Mouse (Mus musculus) gastrocnemius, adult 2 months (tissue): Measurements from ENCODE around the gene Krtcap3. TPM values are rescaled to one million over a fixed set of nuclear protein-coding genes. Genes with fewer than 3 reads are reported as not detected.

Experiments used
- DNase-seq: peaks from one replicate; pipeline ENCODE4 v3.0.0; 2022
- H3K27ac ChIP-seq: fragments of 200-600 bp; 2 replicates; pipeline ENCODE4 v1.8.1; 2022; ENCODE audit warnings: mild to moderate bottlenecking
- H3K4me3 ChIP-seq: fragments of 200-600 bp; 2 replicates; pipeline ENCODE4 v1.8.1; 2022; ENCODE audit warnings: mild to moderate bottlenecking, moderate library complexity
- CTCF ChIP-seq: fragments of 200-600 bp; IDR thresholded peaks from 2 replicates; pipeline ENCODE4 v1.8.1; 2022; ENCODE audit warnings: antibody characterized with exemption, mild to moderate bottlenecking, moderate library complexity
- intact Hi-C: fragments of 180-260 bp; cut with DNase I; formaldehyde crosslinking; loops from one replicate; pipeline ENCODE4 v1.15.1; 2025
- total RNA-seq, 2 experiments: library from RNA; stranded (reverse); gene quantifications; 2 replicates each; pipeline ENCODE4 v1.2.3; 2021

Krtcap3 gene
- total RNA-seq, 2 experiments from 2014 or later, result 1.5 to 2.0 TPM

DNA sequence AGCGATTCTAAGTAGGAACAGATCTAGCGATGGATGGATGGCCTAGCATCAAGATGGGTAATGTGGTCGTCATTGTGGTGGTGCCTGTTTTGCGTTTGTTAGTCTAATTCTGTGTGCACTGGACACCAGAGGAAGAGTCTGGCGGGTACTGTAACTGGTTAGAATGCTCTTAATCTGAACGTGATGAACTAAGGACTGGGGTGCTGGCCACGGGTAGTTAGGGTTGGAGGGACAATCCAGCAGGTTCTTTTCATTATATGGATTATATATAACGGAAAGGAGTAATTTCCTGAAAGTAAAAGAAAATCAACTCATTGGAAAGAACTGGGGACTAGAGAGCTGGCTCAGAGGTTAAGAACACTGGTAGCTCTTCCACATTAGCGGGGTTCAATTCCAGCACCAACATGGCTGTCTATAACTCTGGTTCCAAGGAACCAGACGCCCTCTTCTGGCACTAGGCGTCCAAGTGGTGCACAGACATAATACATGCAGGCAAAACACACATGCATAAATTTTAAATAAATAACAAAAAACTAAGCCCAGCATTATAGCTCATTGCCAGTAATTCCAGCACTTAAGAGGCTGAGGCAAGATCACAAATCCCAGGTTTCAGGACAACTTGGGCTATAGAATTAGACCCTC lies 30.1 kb upstream of the Krtcap3 start:
- Histone ChIP-seq H3K27ac (peak overlapping the region; percentile 96), H3K4me3 (peak overlapping the region; percentile 98)
- peak; percentile 30; the same call in 1 of the 2 replicates for TF ChIP-seq CTCF
- DNase-seq, result no peak
- intact Hi-C loops, result loop anchor here (2.0 to 5.0 kb wide), 3 partner anchors 19 to 39 kb away; partner anchors contain the start of genes Gm9970, Gtf3c2, Nrbp1 and Zfp513

DNA sequence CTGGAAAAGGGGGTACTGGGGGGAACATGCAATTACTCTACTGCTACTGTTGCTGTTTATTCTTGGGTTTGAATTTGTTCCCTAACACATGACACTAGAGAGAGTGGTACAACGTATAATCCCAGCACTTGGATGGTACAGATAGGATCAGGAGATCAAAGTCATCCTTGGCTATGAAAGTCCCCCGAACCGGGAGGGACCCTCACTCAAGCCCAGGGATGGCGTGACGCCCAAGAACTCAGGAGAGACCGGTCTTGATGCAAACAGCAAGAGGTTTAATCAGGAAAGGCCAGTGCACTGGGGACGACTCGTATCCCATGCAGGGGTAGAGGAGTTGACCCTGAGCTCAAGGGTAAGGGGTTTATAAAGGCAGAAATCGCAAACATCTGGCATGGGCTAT lies 28.8 kb upstream of the Krtcap3 start:
- Histone ChIP-seq H3K27ac (no peak overlapping the region), H3K4me3 (no peak overlapping the region)
- DNase-seq, result no peak
- intact Hi-C loops, result loop anchor here (5.0 kb wide), 1 partner anchor 40 kb away; the partner anchor contains the start of gene Gtf3c2
- TF ChIP-seq CTCF, result no peak

DNA sequence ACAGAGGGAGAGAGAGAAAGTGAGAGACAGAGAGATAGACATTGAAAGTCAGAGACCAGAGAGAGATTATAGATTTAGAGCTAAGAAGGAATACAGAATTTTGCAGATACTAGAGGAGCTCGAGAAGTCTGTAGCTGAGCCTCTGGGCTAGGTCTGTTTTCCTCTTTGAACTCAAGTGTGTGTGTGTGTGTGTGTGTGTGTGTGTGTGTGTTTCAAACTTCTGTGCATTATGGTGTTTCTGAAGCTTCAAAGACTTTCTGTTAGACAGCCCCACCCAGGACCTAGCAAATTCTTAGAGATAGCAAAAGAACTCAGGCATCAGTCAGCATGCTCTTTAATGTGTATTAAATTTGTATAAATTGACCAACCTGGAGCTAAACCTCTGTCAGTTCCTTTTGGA lies 24.9 kb upstream of the Krtcap3 start:
- intact Hi-C loops, result no loop called here
- no peak for DNase-seq

DNA sequence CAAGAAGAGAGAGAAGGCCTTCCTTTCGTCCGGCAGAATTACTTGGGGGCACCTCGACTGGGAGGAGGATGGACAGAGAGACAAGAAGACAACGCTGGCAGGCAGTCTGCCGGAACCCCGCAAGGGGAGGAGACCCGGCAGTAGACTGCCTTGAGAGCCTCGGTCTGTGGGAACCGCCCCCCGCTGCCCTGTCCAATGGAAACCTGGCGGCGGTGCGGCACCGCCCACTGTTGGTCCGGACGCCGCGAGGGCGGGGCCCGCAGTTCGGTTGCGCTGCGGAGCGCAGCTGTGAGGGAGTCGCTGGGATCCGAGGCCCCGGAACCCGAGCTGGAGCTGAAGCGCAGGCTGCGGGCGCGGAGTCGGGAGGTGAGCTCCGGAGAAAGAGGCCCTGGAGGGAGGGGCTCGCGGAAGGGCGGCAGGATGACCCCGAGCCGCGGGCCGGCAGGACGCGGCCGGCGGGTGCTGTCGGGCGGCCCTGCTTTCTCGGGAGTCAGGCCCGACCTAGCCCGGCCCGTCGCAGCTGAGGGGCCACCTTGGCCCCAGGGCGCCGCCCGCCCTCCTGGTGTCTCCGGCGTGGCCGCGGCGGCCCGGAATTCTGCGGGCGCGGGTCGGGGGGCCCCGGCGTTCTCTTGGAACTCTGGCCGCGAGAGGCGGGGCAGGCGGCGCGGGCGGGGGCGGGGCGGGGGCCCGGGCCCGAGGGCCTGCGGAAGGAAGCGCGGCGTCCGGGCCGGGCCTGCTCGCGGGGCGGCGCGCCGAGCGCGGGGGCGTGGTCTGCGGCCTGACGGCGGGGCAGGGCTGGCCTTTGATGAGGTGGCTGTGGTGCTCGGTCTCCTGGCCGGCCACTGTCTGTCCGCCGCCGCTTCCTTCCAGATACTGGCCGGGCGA lies 10.6 kb upstream of the Krtcap3 start, which contains the start of the genes Nrbp1 and Gm9970:
Gene Nrbp1 (plus strand): TSS at position 228 of the 885 bp plus-strand sequence.
Gene Gm9970 (minus strand): TSS at position 596 of the 885 bp plus-strand sequence.
- peak within 1 kb of the TSS; percentile 99 for H3K27ac ChIP-seq
- intact Hi-C loops, result loop anchor here (2.0 kb wide), 2 partner anchors 20 to 50 kb away; partner anchors contain the start of genes Ift172 and Ppm1g
- peak within 1 kb of the TSS; percentile 99 for H3K4me3 ChIP-seq
- TF ChIP-seq CTCF, result no peak
- DNase-seq, result peak; percentile 99

More for the DNA sequence above, 24.9 kb upstream of the Krtcap3 start:
- Histone ChIP-seq H3K4me3 (no peak overlapping the region), H3K27ac (no peak overlapping the region)
- no peak for TF ChIP-seq CTCF

DNA sequence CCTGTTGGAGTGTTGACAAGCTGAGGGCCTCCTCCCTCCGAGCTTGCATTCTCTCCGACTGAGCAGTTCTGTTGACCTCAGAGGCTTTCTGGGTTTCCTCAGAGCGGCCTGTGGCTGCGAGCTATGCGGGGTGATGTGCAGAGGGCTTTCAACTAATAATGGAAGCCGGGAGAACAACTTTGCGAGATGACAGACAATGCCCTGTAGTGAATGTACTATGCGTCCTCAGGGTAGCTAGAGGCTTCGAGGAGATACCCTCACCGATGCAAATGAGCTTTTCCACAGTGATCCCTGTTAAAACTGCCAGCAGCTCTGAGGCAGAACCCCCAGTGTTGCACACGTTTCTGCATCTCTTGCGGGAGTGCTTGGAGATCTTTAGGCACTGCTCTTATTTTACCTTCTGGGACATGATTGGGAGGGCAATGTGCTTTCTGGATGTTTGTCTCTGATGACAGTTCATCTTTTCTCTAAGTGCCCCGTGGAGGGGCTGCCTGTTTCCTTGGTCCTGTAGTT lies 9.9 kb upstream of the Krtcap3 start:
- DNase-seq, result no peak
- no peak for TF ChIP-seq CTCF
- intact Hi-C loops, result loop anchor here (2.0 kb wide), 2 partner anchors 21 to 49 kb away; partner anchors contain the start of genes Ift172 and Ppm1g
- Histone ChIP-seq H3K4me3 (peak overlapping the region; percentile 99), H3K27ac (peak overlapping the region; percentile 99)

DNA sequence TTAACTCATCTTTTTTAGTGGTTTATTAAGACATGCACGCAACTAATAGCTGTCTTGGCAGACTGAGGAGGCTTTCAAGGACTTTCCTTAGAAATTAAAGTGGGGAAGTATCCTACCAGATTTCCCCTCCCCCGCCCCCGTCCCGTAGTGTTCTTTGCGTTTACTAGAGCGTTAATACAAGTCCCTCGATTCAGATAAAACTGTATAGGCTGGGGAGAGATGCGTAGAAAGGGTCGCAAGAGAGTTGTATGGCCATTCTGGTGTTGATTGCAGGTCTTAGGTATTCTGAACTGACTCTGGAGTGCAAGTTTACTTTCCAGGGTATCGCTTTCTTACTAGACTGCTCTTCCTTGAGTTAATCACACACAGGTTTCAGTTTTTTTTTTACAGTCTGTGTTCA lies 9.3 kb upstream of the Krtcap3 start:
- peak overlapping the region; percentile 99 for H3K27ac ChIP-seq
- intact Hi-C loops, result no loop called here
- H3K4me3 ChIP-seq, result peak overlapping the region; percentile 99
- TF ChIP-seq CTCF, result no peak
- DNase-seq, result no peak

DNA sequence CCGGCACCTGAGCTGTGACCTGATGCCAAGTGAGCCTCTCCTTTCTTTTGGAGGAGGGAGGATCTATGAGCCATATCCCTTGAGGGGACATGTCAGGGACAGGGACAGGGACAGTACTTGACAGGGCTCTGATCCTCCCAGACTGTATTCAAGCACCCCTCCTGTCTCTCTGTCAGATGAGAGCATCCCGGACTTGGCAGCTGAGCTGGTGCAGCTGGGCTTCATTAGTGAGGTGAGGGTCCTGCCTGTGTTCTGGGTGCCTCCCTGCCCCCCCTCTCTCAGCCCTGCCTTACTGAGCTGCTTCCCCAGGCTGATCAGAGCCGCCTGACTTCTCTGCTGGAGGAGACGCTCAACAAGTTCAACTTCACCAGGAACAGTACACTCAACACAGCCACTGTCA lies 775 bp upstream of the Krtcap3 start:
- TF ChIP-seq CTCF, result no peak
- H3K4me3 ChIP-seq, result no peak overlapping the region
- intact Hi-C loops, result no loop called here
- H3K27ac ChIP-seq, result no peak overlapping the region
- DNase-seq, result no peak

DNA sequence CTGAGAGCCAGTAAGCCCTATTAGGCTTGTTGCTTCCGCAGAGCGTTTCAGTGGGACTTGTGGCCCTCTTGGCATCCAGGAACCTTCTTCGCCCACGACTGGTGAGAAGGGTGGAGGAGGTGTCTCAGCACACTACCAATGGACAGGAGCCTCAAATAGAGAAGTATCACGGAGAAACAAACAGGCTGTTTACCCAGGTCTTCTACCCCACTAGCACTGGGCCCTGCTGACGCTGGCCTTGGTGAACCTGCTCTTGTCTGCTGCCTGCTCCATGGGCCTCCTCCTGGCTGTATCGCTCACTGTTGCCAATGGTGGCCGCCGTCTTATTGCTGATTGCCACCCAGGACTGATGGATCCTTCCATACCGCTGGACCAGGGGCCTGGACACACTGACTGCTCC lies 660 bp downstream of the Krtcap3 start:
- TF ChIP-seq CTCF, result no peak
- no peak overlapping the region for H3K4me3 ChIP-seq
- intact Hi-C loops, result no loop called here
- no peak for DNase-seq
- 0 out of 2 replicates have a peak overlapping the region, but pooled peaks have one; percentile 12 for H3K27ac ChIP-seq

DNA sequence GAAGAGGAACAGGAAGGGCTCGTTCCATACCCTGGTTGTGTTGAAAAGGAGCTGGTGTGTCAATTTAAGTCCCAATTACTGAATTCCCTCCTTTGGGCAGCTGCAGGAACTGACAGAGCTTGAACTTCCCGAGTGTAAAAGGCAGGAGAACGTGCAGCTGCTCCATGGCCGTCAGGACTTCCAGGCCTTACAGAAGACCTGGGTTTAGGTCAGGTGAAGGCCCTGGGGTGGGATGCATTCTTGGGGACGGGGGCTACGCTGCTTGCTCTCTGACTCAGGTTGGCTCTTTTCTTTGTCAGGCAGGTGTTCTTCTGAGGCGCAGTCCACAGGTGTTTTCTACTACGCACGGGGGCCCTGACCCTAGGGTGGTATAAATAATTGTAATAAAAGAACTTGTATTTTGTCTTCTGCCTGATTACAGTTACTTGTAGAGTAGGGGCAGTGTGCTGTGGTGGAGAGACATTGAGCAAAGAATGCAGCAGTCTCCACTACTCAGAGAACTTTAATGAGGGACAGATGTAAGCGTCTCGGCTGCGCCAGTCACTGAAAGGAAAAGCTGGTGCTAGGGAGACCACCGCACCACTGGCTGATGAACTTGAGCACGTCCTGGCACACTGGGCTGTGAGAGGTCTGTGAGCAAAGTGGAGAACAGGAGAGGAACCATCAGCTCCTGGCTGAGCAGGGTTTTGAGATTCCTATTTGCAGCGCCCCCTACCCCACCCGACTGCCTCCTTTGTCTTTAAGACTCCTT lies 1.5 kb downstream of the Krtcap3 start:
- TF ChIP-seq CTCF, result no peak
- Histone ChIP-seq H3K4me3 (no peak overlapping the region), H3K27ac (peak overlapping the region; percentile 81)
- intact Hi-C loops, result no loop called here
- no peak for DNase-seq

DNA sequence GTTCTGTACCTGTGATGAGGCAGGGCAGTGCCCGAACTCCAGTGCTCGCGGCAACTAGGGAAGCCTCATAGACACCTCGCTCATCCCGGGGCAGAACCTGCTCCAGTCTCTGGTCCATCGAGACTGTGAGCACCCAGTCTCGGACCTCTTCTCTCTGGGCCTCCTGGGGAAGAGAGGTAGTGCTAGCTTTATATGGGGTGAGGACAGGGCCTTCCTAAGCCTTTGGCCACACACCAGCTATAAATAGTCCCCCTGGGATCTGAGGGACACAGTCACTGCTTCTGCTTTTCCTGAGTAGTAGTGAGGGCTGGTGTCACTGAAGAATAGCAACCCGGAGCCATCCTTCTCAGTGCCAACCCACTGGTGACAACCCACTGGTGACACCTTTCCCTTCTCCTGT lies 2.3 kb downstream of the Krtcap3 start:
- no peak for TF ChIP-seq CTCF
- no peak for DNase-seq
- Histone ChIP-seq H3K4me3 (peak overlapping the region; percentile 45), H3K27ac (peak overlapping the region; percentile 81)
- intact Hi-C loops, result no loop called here

DNA sequence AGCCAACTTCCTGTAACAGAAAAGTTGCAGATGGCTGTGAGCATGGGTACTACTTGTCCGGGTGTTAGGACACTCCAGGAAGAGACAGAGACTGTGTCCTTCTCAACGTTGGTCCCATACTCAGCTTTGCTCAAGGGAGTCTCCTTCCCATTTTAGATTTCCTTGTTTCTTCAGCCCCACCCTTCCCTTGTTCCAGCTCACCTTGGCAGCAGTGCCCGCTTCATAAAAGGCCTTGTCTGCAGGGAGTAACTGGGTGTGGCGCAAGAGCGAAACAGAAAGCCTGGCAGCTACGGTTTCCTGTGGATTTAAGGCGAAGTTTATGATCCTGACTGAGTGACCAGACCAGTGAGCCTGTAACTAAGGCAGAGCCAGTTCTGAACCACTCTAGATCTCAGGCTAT lies 3.0 kb downstream of the Krtcap3 start:
- Histone ChIP-seq H3K27ac (peak overlapping the region; percentile 81), H3K4me3 (peak overlapping the region; percentile 45)
- intact Hi-C loops, result no loop called here
- TF ChIP-seq CTCF, result no peak
- DNase-seq, result peak; percentile 55

DNA sequence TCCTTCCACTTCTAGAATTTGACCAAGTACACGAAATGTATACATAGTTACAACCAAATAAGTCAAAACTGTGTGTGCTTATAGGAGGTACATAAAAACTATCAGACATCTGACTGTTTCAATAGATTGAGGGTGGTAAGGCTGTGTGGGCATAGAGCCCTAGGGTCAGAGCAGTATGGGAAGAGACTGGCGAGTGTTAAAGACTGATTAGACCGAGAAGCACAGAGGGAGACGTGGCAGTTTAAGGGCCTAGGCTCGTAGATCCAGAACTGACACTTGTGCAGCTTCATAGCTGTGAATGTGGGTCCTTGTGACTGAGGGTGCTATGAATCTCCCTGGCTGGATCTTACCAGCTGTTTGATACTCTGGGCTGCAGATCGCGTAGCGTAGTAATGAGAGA lies 3.4 kb downstream of the Krtcap3 start:
- H3K27ac ChIP-seq, result peak overlapping the region; percentile 81
- no peak for DNase-seq
- no peak overlapping the region; the same call in 1 of the 2 replicates for H3K4me3 ChIP-seq
- intact Hi-C loops, result no loop called here
- TF ChIP-seq CTCF, result no peak
